Mouse (Mus musculus): ENCODE measurements around the gene Hes2.

DNA sequence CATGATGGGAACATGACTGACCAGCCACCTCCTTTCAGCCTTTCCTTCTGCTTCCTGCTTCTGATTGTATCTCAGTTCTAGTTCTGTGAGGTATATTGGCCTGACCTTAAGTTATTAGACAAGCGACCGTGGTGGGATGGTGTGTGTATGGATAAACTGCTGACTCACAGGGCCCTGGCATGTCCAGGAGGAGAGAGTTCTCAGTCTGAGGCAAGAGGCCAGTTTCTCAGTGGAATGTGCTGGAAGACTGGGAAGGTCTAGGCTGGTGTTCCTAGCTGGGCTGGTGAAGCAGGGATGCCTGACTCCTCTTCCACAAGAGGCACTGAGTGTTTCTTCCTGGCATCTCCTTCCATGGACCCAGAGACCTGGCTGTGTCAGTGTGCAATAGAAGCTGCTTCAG is 4.1 kb downstream of the Hes2 start:
- TF ChIP-seq CTCF (IDR thresholded peaks at IDR 0.05; ENCODE audit: extremely low read depth, insufficient read depth, insufficient read length, insufficient replicate concordance): no peak
- no peak for TF ChIP-seq POLR2A (IDR thresholded peaks at IDR 0.05; ENCODE audit: low read depth, low read length)
